Mouse (Mus musculus) lung, postnatal 10 days (tissue): ENCODE results near the gene Hist2h2aa1.
"Not testable (repeated sequence)": the region's sequence is repeated elsewhere in the genome, so short reads cannot be mapped to it uniquely, and the experiment has no call there.

Source experiments
- DNase-seq: peaks from one replicate; pipeline ENCODE4 v3.0.0; 2021

Hist2h2aa1 gene

DNA sequence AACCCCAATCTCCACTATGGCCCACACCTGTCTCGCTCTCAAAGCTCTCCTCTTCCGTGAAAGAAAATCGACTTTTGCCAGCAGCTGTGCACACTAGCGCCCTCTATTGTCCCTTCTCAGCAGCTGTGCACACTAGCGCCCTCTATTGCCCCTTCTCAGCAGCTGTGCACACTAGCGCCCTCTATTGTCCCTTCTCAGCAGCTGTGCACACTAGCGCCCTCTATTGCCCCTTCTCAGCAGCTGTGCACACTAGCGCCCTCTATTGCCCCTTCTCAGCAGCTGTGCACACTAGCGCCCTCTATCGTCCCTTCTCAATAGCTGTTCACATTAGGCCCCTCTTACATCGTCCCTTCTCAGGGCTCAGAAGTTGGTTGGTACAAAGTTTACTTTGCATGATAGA is 42.0 kb downstream of the Hist2h2aa1 start:
- DNase-seq = not testable (repeated sequence)

DNA sequence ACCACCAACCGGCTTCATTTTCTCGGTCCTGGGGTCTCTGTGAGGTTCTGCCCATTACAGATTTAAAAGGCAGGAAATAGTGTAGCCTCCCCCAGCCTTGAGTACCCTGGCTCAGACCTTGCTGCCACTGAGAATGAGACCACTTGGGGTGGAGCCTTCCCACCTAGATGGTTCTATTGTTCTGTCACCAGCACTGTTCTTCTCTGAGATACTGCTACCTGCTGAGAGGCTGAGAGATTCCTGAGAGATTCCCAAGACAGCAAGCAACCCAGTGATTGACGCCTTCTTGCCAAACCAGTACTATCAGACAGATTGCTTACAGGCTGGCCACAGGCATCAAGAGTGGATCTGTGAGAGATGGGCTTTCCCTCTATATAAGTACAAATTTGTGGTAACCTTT is 43.9 kb downstream of the Hist2h2aa1 start:
- no peak for DNase-seq

DNA sequence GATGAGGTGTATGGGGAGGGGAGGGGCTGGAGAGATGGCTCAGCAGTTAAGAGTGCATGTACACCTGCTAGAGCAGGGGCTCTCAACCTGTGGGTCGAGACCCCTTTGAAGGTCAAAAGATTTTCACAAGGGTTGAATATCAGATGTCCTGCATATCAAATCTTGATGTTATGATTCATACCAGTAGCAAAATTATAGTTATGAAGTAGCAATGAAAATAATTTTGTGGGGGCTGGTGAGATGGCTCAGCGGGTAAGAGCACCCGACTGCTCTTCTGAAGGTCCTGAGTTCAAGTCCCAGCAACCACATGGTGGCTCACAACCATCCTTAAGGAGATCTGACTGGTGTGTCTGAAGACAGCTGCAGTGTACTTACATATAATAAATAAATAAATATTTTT is 45.4 kb downstream of the Hist2h2aa1 start:
- DNase-seq = not testable (repeated sequence)

DNA sequence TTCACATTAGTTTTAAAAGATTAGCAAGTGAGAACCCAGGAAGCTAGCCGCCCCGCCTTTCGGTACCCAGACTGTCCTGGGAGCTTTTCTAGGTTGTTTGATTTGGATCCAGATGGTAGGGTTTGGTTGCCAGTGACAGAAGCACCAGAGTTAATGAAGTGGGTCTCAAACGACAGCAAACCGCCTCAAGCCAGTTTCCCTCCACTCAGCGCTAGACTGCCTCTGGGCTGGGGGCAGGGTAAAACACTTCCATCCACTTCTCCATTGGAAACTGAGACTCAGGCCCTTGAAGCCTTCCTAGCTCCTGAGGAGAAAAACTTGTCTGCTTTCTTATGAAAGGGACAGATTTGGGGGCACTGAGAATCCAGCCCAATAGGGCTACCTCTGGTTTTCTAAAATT is 47.3 kb downstream of the Hist2h2aa1 start:
- DNase-seq = no peak

DNA sequence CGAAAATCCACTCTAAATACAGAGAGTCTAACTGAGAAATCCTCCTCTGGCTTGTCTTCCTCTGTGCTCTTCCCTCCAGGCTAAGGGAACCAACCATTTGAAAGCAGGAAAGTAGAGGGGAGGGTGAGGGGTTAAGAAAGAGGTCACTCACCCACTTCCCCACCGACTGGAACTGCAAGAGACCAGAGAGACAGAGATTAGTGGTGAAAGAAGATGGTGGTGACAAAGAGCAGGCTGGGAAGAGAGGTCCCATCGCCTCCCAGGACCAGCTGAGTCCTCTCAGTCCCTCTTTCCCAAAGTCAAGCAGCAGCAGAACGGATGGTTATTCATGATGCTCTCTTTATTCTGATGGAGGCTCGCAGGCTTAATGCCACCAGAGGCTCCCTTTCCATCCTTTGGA is 48.1 kb downstream of the Hist2h2aa1 start:
- no peak for DNase-seq

DNA sequence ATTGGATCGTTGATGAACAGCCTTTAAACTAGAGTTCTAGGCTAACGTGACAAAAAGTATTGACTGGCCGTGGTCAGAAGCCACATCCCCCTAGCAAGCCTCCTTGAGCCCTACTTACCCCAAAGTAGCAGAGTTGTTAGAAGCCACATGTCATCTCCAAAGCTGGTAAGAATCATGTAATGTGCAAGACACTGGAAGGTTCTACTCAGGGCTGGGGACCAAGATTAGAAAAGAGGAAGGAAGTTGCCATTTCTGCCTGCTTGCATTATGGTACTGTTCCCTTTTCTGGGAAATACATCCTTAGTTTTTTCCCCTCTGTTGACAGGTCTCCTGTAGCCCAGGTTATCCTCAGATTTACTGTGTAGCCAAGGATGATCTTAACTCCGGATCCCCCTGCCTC is 48.5 kb downstream of the Hist2h2aa1 start, which contains the start of gene Fcgr1:
Gene Fcgr1 (minus strand): TSS at position 183 of the 400 bp plus-strand sequence.
- DNase-seq = no peak
